Comparison of ENCODE assay signal across 8 mouse cellular contexts in genomic region chr19:57361131-57361938, GRCm38 (mm10). TPM values are rescaled to one million over a fixed set of nuclear protein-coding genes. Genes with fewer than 3 reads are reported as not detected.
DNase-seq lines count a peak whose midpoint lies in the region; ATAC-seq and TF ChIP-seq lines count a peak whose summit lies in the region.

No protein-coding gene starts in this region.

- TF ChIP-seq CTCF in cortical plate, adult 2 months (IDR thresholded peaks at IDR 0.05; ENCODE audit: extremely low read depth, insufficient read depth, low read length), result no peak

- peak; percentile 16 for DNase-seq in urinary bladder, postnatal 10 days (ENCODE audit: low spot score)
- DNase-seq in urinary bladder, postnatal 4 days (ENCODE audit: low spot score in 2 of 2), result no peak
- peak; percentile 19 to 74 for DNase-seq in gastrocnemius, postnatal 36 days
- peak; percentile 50 for DNase-seq in liver, embryonic 13.5 days
- DNase-seq in natural killer cell, adult 2 months (ENCODE audit: low spot score in 2 of 2), result peak; percentile 24 to 39
- peak; percentile 53 to 64 for DNase-seq in thymus, postnatal 10 days (ENCODE audit: low spot score in 2 of 2)

- H3K36me3 ChIP-seq in intestine, embryonic 15.5 days, result no peaks in the 10 kb centered on the region
- no peaks in the 10 kb centered on the region for H3K36me3 ChIP-seq in liver, embryonic 13.5 days

- ATAC-seq in intestine, embryonic 15.5 days, result peak; percentile 80
- ATAC-seq in liver, embryonic 13.5 days (ENCODE audit: low read depth), result peak; percentile 50

- no peaks in the 10 kb centered on the region for H3K27me3 ChIP-seq in intestine, embryonic 15.5 days (replicated peaks)
- H3K27me3 ChIP-seq in liver, embryonic 13.5 days, result no peaks in the 10 kb centered on the region

- intact Hi-C loops in gastrocnemius, postnatal 36 days (cut with DNase I), result no loop called here

- peaks cover 7% of the 10 kb centered on the region; the same call in 1 of the 2 replicates for H3K4me1 ChIP-seq in cortical plate, adult 2 months (ENCODE audit: control insufficient read depth, insufficient read depth, low read length)
- peaks cover 48% of the 10 kb centered on the region for H3K4me1 ChIP-seq in intestine, embryonic 15.5 days (replicated peaks)
- peaks cover 80% of the 10 kb centered on the region for H3K4me1 ChIP-seq in liver, embryonic 13.5 days (replicated peaks)

- H3K4me2 ChIP-seq in intestine, embryonic 15.5 days (replicated peaks), result peak overlapping the region; percentile 72
- peak overlapping the region; percentile 81 for H3K4me2 ChIP-seq in liver, embryonic 13.5 days

- H3K27ac ChIP-seq in cortical plate, adult 2 months (ENCODE audit: insufficient read depth, low read length), result peak overlapping the region; percentile 89
- H3K27ac ChIP-seq in intestine, embryonic 15.5 days, result peak overlapping the region; percentile 98
- peak overlapping the region; percentile 96 for H3K27ac ChIP-seq in liver, embryonic 13.5 days

- WGBS in intestine, embryonic 15.5 days, result under 1% methylated on average over 77 of the region's 78 CpGs
- under 1% methylated on average over 77 of the region's 78 CpGs for WGBS in liver, embryonic 13.5 days (ENCODE audit: insufficient replicate concordance)

- peak overlapping the region; percentile 89 for H3K4me3 ChIP-seq in cortical plate, adult 2 months (ENCODE audit: insufficient read depth, low read length)
- peak overlapping the region; percentile 98 for H3K4me3 ChIP-seq in intestine, embryonic 15.5 days (replicated peaks)
- peak overlapping the region; percentile 96 for H3K4me3 ChIP-seq in liver, embryonic 13.5 days (replicated peaks)

- peak overlapping the region; percentile 100 for H3K9ac ChIP-seq in intestine, embryonic 15.5 days
- H3K9ac ChIP-seq in liver, embryonic 13.5 days, result peak overlapping the region; percentile 98

- no peaks in the 10 kb centered on the region for H3K9me3 ChIP-seq in intestine, embryonic 15.5 days
- no peaks in the 10 kb centered on the region for H3K9me3 ChIP-seq in liver, embryonic 13.5 days (replicated peaks)

- no peak for TF ChIP-seq POLR2A in cortical plate, adult 2 months (IDR thresholded peaks at IDR 0.05; ENCODE audit: extremely low read depth, insufficient read depth, low read length)

RNA-seq across cellular contexts. Expression of gene Fam160b1, which starts 0.9 kb away (rescaled TPM):
- polyA plus RNA-seq in cortical plate, adult 2 months (2012; rRNA removed), result 16.8 and 16.9 TPM in 2 replicates
- total RNA-seq in gastrocnemius, postnatal 36 days (2021), result 10 to 100 TPM in 1 of 2 experiments, 1 to 10 TPM in 1; 9.6 to 11.8 TPM
- 11.7 and 12.8 TPM in 2 replicates for polyA plus RNA-seq in intestine, embryonic 15.5 days (2015; fragmentation: Nextera tagmentation; extraction: Ambion mirVana)
- polyA plus RNA-seq in liver, embryonic 13.5 days (2015; fragmentation: Nextera tagmentation; extraction: Ambion mirVana), result 5.3 and 5.6 TPM in 2 replicates

RNA-seq across cellular contexts. Expression of gene Ablim1, which starts 46.6 kb away (rescaled TPM):
- polyA plus RNA-seq in cortical plate, adult 2 months (2012; rRNA removed), result 50.0 and 50.5 TPM in 2 replicates
- 10 to 100 TPM; 36.3 to 52.0 TPM for total RNA-seq in gastrocnemius, postnatal 36 days (2021)
- 28.0 and 31.2 TPM in 2 replicates for polyA plus RNA-seq in intestine, embryonic 15.5 days (2015; fragmentation: Nextera tagmentation; extraction: Ambion mirVana)
- 4.8 and 6.2 TPM in 2 replicates for polyA plus RNA-seq in liver, embryonic 13.5 days (2015; fragmentation: Nextera tagmentation; extraction: Ambion mirVana)

Comparison
In these comparisons a context has a peak if more than half of its experiments do, and no peak if none do; other contexts are left out.
1. DNase-seq: peak in urinary bladder, postnatal 10 days (single experiment), gastrocnemius, postnatal 36 days (2 of 2), liver, embryonic 13.5 days (single experiment), natural killer cell, adult 2 months (2 of 2) and thymus, postnatal 10 days (2 of 2); none in urinary bladder, postnatal 4 days (0 of 2).
2. Peak in every context shown above with its lines, with median percentiles within 50 percentile points of each other: H3K27ac ChIP-seq and H3K4me3 ChIP-seq.